Comparison of ENCODE assay signal across 8 mouse cellular contexts in genomic region chr10:86339649-86340379, GRCm38 (mm10). TPM values are rescaled to one million over a fixed set of nuclear protein-coding genes. Genes with fewer than 3 reads are reported as not detected.
DNase-seq lines count a peak whose midpoint lies in the region; ATAC-seq and TF ChIP-seq lines count a peak whose summit lies in the region.

No protein-coding gene starts in this region.

- H3K9ac ChIP-seq in lung, postnatal 0 days (replicated peaks; ENCODE audit: low read depth) = no peak overlapping the region

- peak; percentile 7; the same call in 1 of the 2 replicates for TF ChIP-seq CTCF in lung, postnatal 0 days (IDR thresholded peaks at IDR 0.05)

- no peak overlapping the region for H3K4me2 ChIP-seq in lung, postnatal 0 days (replicated peaks; ENCODE audit: low read depth, low read length)

- H3K36me3 ChIP-seq in lung, postnatal 0 days (ENCODE audit: insufficient read depth, low read length) = peaks cover 11% of the 10 kb centered on the region; the same call in 1 of the 2 replicates

- H3K4me1 ChIP-seq in lung, postnatal 0 days (ENCODE audit: insufficient read depth, low read depth, low read length) = peaks cover 61% of the 10 kb centered on the region; the same call in 1 of the 2 replicates

- peak; percentile 82 for TF ChIP-seq EP300 in lung, postnatal 0 days (IDR thresholded peaks at IDR 0.05)

- no peaks in the 10 kb centered on the region for H3K9me3 ChIP-seq in lung, postnatal 0 days (ENCODE audit: low read length)

- peak overlapping the region; percentile 88 for H3K27ac ChIP-seq in lung, postnatal 0 days (ENCODE audit: low read length)

- peak; percentile 99 for DNase-seq in 3T3-L1 (ENCODE audit: low read depth, low spot score)
- DNase-seq in adrenal gland, adult 8-10 months = peak; percentile 96
- DNase-seq in heart, postnatal 14 days = peak; percentile 91 to 93
- peak; percentile 69 to 72 for DNase-seq in layer of hippocampus, postnatal 10 days (ENCODE audit: low spot score in 2 of 2)
- peak; percentile 95 for DNase-seq in lung, postnatal 0 days (ENCODE audit: low spot score)
- peak; percentile 70 to 93 for DNase-seq in urinary bladder, adult 18-20 months (ENCODE audit: low spot score in 2 of 2)
- no peak for DNase-seq in thymus, postnatal 0 days (ENCODE audit: low spot score)

- H3K4me3 ChIP-seq in lung, postnatal 0 days (ENCODE audit: low read depth, low read length) = no peak overlapping the region

- intact Hi-C loops in heart, postnatal 14 days (cut with DNase I) = loop anchor here (2.0 to 5.0 kb wide), 2 partner anchors 39 to 273 kb away; partner anchors contain the start of gene Timp3

- WGBS in lung, postnatal 0 days = 16% methylated on average over 2 of the region's 2 CpGs

- ATAC-seq in frontal cortex, adult (ENCODE audit: low TSS enrichment) = peak; percentile 60
- ATAC-seq in lung, postnatal 0 days = peak; percentile 82

- H3K27me3 ChIP-seq in lung, postnatal 0 days (replicated peaks; ENCODE audit: insufficient read depth, low read length) = no peaks in the 10 kb centered on the region

RNA-seq across cellular contexts. Expression of gene Timp3, which starts 39.6 kb away (rescaled TPM):
- total RNA-seq in adrenal gland, adult 8-10 months (2022) = 100 to 1,000 TPM; 495 to 753 (median 629) TPM
- total RNA-seq in heart, postnatal 14 days (2021) = 100 to 1,000 TPM; 163 to 172 TPM
- 10 to 100 TPM; 54.9 to 59.8 TPM for total RNA-seq in layer of hippocampus, postnatal 10 days (2021)
- 207 and 208 TPM in 2 replicates for polyA plus RNA-seq in lung, postnatal 0 days (2015; fragmentation: Nextera tagmentation; extraction: Ambion mirVana)
- polyA plus RNA-seq in thymus, postnatal 0 days (2015; fragmentation: Nextera tagmentation; extraction: Ambion mirVana) = 18.2 and 25.2 TPM in 2 replicates
